Mouse (Mus musculus) brain, embryonic 14.5 days (tissue): ENCODE measurements around the gene Mprip.

ENCODE experiments used
- CTCF ChIP-seq: fragments of 200-500 bp; IDR thresholded peaks from 2 replicates; pipeline ENCODE4 v1.5.1; 2012; ENCODE audit warnings: inconsistent platforms, mild to moderate bottlenecking, moderate library complexity, borderline replicate concordance; ENCODE audit not compliant: insufficient read depth, insufficient read length; ENCODE audit errors: extremely low read depth
- POLR2A ChIP-seq: fragments of 200-500 bp; IDR thresholded peaks from 2 replicates; pipeline ENCODE4 v1.6.1; 2012; ENCODE audit warnings: mild to moderate bottlenecking, inconsistent platforms, borderline replicate concordance; ENCODE audit not compliant: poor library complexity, insufficient read depth, insufficient read length, severe bottlenecking; ENCODE audit errors: extremely low read depth

- no peak for TF ChIP-seq CTCF
- no peak for TF ChIP-seq POLR2A
These were observed 84.7 kb downstream of the Mprip start for GRCm38 (mm10) chr11:59745851-59746250.
